Mouse (Mus musculus): Measurements from ENCODE around the gene Ap1s2. TPM values are rescaled to one million over a fixed set of nuclear protein-coding genes. Genes with fewer than 3 reads are reported as not detected.

Gene Ap1s2
- polyA plus RNA-seq (2015; fragmentation: Nextera tagmentation; extraction: Ambion mirVana) = 23.7 and 25.2 TPM in 2 replicates

GRCm38 (mm10) chrX:163908337-163909250, at the start of gene Ap1s2:
Ap1s2 (plus strand) TSS chrX:163909017.

GRCm38 (mm10) chrX:163958467-163958875, 49.7 kb downstream of the Ap1s2 start, which contains the start of gene Zrsr2:
Zrsr2 (minus strand) TSS chrX:163958661.

Other genes with a start within 250 kb of the Ap1s2 start
- gene Rnf138rt1, start 147.7 kb upstream of the Ap1s2 start, polyA plus RNA-seq (2015; fragmentation: Nextera tagmentation; extraction: Ambion mirVana) = not detected in 2 replicates
- gene Zrsr2, start 49.6 kb downstream of the Ap1s2 start, polyA plus RNA-seq (2015; fragmentation: Nextera tagmentation; extraction: Ambion mirVana) = 24.8 and 30.1 TPM in 2 replicates
- 0.95 and 9.7 TPM in 2 replicates for gene Car5b, start 119.0 kb downstream of the Ap1s2 start, polyA plus RNA-seq (2015; fragmentation: Nextera tagmentation; extraction: Ambion mirVana)
- gene Siah1b, start 167.5 kb downstream of the Ap1s2 start, polyA plus RNA-seq (2015; fragmentation: Nextera tagmentation; extraction: Ambion mirVana) = 8.2 and 8.3 TPM in 2 replicates
- not detected in 2 replicates for gene Cltrn, start 179.8 kb downstream of the Ap1s2 start, polyA plus RNA-seq (2015; fragmentation: Nextera tagmentation; extraction: Ambion mirVana)
- 0.15 and 0.63 TPM in 2 replicates for gene Ace2, start 230.3 kb downstream of the Ap1s2 start, polyA plus RNA-seq (2015; fragmentation: Nextera tagmentation; extraction: Ambion mirVana)

Data from skeletal muscle tissue, postnatal 0 days (tissue).